Mouse (Mus musculus): Measurements from ENCODE around the gene Tra2b.

- no peak for TF ChIP-seq CTCF (IDR thresholded peaks at IDR 0.05; ENCODE audit: control insufficient read depth, insufficient read depth, low read length)
- no peak for TF ChIP-seq POLR2A (IDR thresholded peaks at IDR 0.05; ENCODE audit: borderline replicate concordance, control insufficient read depth, low read depth, low read length)
Observed at GRCm38 (mm10) chr16:22239978-22240377, 25.8 kb downstream of the Tra2b start.

Measured in bone marrow, adult 2 months (tissue).